Mouse (Mus musculus) hindbrain, embryonic 10.5 days (tissue): ENCODE data around the gene Paqr5. TPM values are rescaled to one million over a fixed set of nuclear protein-coding genes. Genes with fewer than 3 reads are reported as not detected.
A peak's percentile ranks its signal among the peaks of the same experiment; 100 is the strongest.

ENCODE experiments used
- DNase-seq: peaks from one replicate; pipeline ENCODE4 v3.0.0-alpha.2; 2017; ENCODE audit warnings: low spot score
- H3K27ac ChIP-seq: fragments of 300-500 bp; sonication (generic); 2 replicates; pipeline ENCODE4 v1.5.1; 2016; ENCODE audit warnings: mild to moderate bottlenecking, moderate library complexity
- H3K27me3 ChIP-seq: fragments of 300-500 bp; sonication (generic); 2 replicates; pipeline ENCODE4 v1.6.1; 2016; ENCODE audit warnings: mild to moderate bottlenecking; ENCODE audit not compliant: poor library complexity, insufficient read depth, severe bottlenecking
- H3K36me3 ChIP-seq: fragments of 300-500 bp; sonication (generic); 2 replicates; pipeline ENCODE4 v1.6.1; 2016; ENCODE audit warnings: mild to moderate bottlenecking, moderate library complexity
- H3K4me1 ChIP-seq: fragments of 300-500 bp; sonication (generic); replicated peaks from 2 replicates; pipeline ENCODE4 v1.6.1; 2016; ENCODE audit warnings: mild to moderate bottlenecking
- H3K4me3 ChIP-seq: fragments of 300-500 bp; sonication (generic); 2 replicates; pipeline ENCODE4 v1.5.1; 2016; ENCODE audit warnings: mild to moderate bottlenecking, moderate library complexity
- H3K9me3 ChIP-seq: fragments of 300-500 bp; sonication (generic); 2 replicates; pipeline ENCODE4 v1.6.1; 2016; ENCODE audit warnings: mild to moderate bottlenecking, moderate library complexity
- WGBS: fragments of 180-500 bp; shearing (Covaris S2); methylation state at CpG from one replicate; pipeline ENCODE4 v1.1.7; 2016; 5-methylcytosine and 5-hydroxymethylcytosine counted together
- polyA plus RNA-seq: library from polyadenylated mRNA; unstranded; fragments of >200 nt; fragmentation: Nextera tagmentation; extraction: Ambion mirVana; gene quantifications from 2 replicates; pipeline ENCODE4 v1.2.1, GENCODE M21; 2016

Paqr5 gene
- 0.58 and 0.65 TPM in 2 replicates for polyA plus RNA-seq

GRCm38 (mm10) chr9:62026600-62026999 lies at the start of gene Paqr5:
Paqr5 (minus strand) TSS chr9:62026856.
- Histone ChIP-seq H3K36me3 (no peaks in the 10 kb centered on the region), H3K27ac (peak within 1 kb of the TSS; percentile 59), H3K27me3 (peaks cover 70% of the 10 kb centered on the region), H3K4me3 (peak within 1 kb of the TSS; percentile 59), H3K4me1 (peaks cover 18% of the 10 kb centered on the region), H3K9me3 (no peaks in the 10 kb centered on the region)
- DNase-seq = peak; percentile 38
- WGBS = under 1% methylated on average over 32 of the region's 32 CpGs

- WGBS = 94% methylated on average over 3 of the region's 3 CpGs
- DNase-seq = no peak
- no peak overlapping the region for H3K4me3 ChIP-seq
- H3K4me1 ChIP-seq = no peaks in the 10 kb centered on the region
- H3K9me3 ChIP-seq = no peaks in the 10 kb centered on the region
- H3K36me3 ChIP-seq = 0 out of 2 replicates have a peak, but pooled peaks cover 3% of the 10 kb centered on the region
- no peaks in the 10 kb centered on the region for H3K27me3 ChIP-seq
- no peak overlapping the region for H3K27ac ChIP-seq
Observed at GRCm38 (mm10) chr9:62062234-62062633, 35.6 kb upstream of the Paqr5 start.

- H3K36me3 ChIP-seq = 0 out of 2 replicates have a peak, but pooled peaks cover 3% of the 10 kb centered on the region
- H3K27me3 ChIP-seq = no peaks in the 10 kb centered on the region
- WGBS = 89% methylated on average over 2 of the region's 2 CpGs
- H3K9me3 ChIP-seq = no peaks in the 10 kb centered on the region
- H3K4me1 ChIP-seq = no peaks in the 10 kb centered on the region
- H3K4me3 ChIP-seq = no peak overlapping the region
- no peak for DNase-seq
- no peak overlapping the region for H3K27ac ChIP-seq
Observed at GRCm38 (mm10) chr9:62060431-62060830, 33.8 kb upstream of the Paqr5 start.

GRCm38 (mm10) chr9:62059941-62060340 lies 33.3 kb upstream of the Paqr5 start:
- WGBS = 93% methylated on average over 11 of the region's 11 CpGs
- no peak for DNase-seq
- Histone ChIP-seq H3K27ac (no peak overlapping the region), H3K4me1 (no peaks in the 10 kb centered on the region), H3K27me3 (no peaks in the 10 kb centered on the region), H3K9me3 (no peaks in the 10 kb centered on the region), H3K36me3 (0 out of 2 replicates have a peak, but pooled peaks cover 3% of the 10 kb centered on the region), H3K4me3 (no peak overlapping the region)

GRCm38 (mm10) chr9:62057881-62058506 lies 31.3 kb upstream of the Paqr5 start:
- WGBS = 81% methylated on average over 7 of the region's 7 CpGs
- DNase-seq = no peak
- Histone ChIP-seq H3K27ac (no peak overlapping the region), H3K9me3 (no peaks in the 10 kb centered on the region), H3K4me3 (no peak overlapping the region), H3K4me1 (no peaks in the 10 kb centered on the region), H3K27me3 (no peaks in the 10 kb centered on the region), H3K36me3 (0 out of 2 replicates have a peak, but pooled peaks cover 3% of the 10 kb centered on the region)

- Histone ChIP-seq H3K27me3 (no peaks in the 10 kb centered on the region), H3K4me1 (no peaks in the 10 kb centered on the region), H3K9me3 (no peaks in the 10 kb centered on the region), H3K27ac (no peak overlapping the region), H3K36me3 (0 out of 2 replicates have a peak, but pooled peaks cover 3% of the 10 kb centered on the region), H3K4me3 (no peak overlapping the region)
- no peak for DNase-seq
- 88% methylated on average over 2 of the region's 2 CpGs for WGBS
Observed at GRCm38 (mm10) chr9:62056206-62056605, 29.6 kb upstream of the Paqr5 start.

GRCm38 (mm10) chr9:62050801-62051200 lies 24.1 kb upstream of the Paqr5 start:
- Histone ChIP-seq H3K27ac (no peak overlapping the region), H3K9me3 (no peaks in the 10 kb centered on the region), H3K36me3 (no peaks in the 10 kb centered on the region), H3K4me3 (no peak overlapping the region), H3K27me3 (no peaks in the 10 kb centered on the region), H3K4me1 (peaks cover 10% of the 10 kb centered on the region)
- WGBS = 46% methylated on average over 4 of the region's 4 CpGs
- no peak for DNase-seq

GRCm38 (mm10) chr9:62049166-62049565 lies 22.5 kb upstream of the Paqr5 start:
- DNase-seq = no peak
- Histone ChIP-seq H3K27ac (peak overlapping the region; percentile 1; the same call in 1 of the 2 replicates), H3K9me3 (no peaks in the 10 kb centered on the region), H3K27me3 (no peaks in the 10 kb centered on the region), H3K4me1 (peaks cover 10% of the 10 kb centered on the region), H3K36me3 (no peaks in the 10 kb centered on the region), H3K4me3 (no peak overlapping the region)
- WGBS = 67% methylated on average over 8 of the region's 8 CpGs

- Histone ChIP-seq H3K27ac (no peak overlapping the region), H3K27me3 (peaks cover 9% of the 10 kb centered on the region), H3K36me3 (no peaks in the 10 kb centered on the region), H3K9me3 (no peaks in the 10 kb centered on the region), H3K4me1 (0 out of 2 replicates have a peak, but pooled peaks cover 3% of the 10 kb centered on the region), H3K4me3 (no peak overlapping the region)
- 86% methylated on average over 3 of the region's 3 CpGs for WGBS
- no peak for DNase-seq
Observed at GRCm38 (mm10) chr9:62042167-62042566, 15.5 kb upstream of the Paqr5 start.

GRCm38 (mm10) chr9:62040008-62040608 lies 13.5 kb upstream of the Paqr5 start:
- Histone ChIP-seq H3K9me3 (no peaks in the 10 kb centered on the region), H3K4me3 (0 out of 2 replicates have a peak overlapping the region, but pooled peaks have one; percentile 3), H3K4me1 (peaks cover 20% of the 10 kb centered on the region), H3K27me3 (peaks cover 9% of the 10 kb centered on the region), H3K27ac (no peak overlapping the region), H3K36me3 (no peaks in the 10 kb centered on the region)
- peak; percentile 87 for DNase-seq
- WGBS = 6% methylated on average over 20 of the region's 20 CpGs

GRCm38 (mm10) chr9:62035806-62036205 lies 9.2 kb upstream of the Paqr5 start:
- peaks cover 9% of the 10 kb centered on the region for H3K27me3 ChIP-seq
- no peak for DNase-seq
- WGBS = 79% methylated on average over 1 of the region's 1 CpGs
- H3K9me3 ChIP-seq = no peaks in the 10 kb centered on the region
- no peaks in the 10 kb centered on the region for H3K36me3 ChIP-seq
- H3K4me3 ChIP-seq = no peak overlapping the region
- H3K4me1 ChIP-seq = peaks cover 20% of the 10 kb centered on the region
- H3K27ac ChIP-seq = peak overlapping the region; percentile 45; the same call in 1 of the 2 replicates

- 94% methylated on average over 3 of the region's 3 CpGs for WGBS
- no peak overlapping the region for H3K4me3 ChIP-seq
- H3K27ac ChIP-seq = no peak overlapping the region
- DNase-seq = no peak
- peaks cover 18% of the 10 kb centered on the region for H3K4me1 ChIP-seq
- peaks cover 29% of the 10 kb centered on the region for H3K27me3 ChIP-seq
- H3K36me3 ChIP-seq = no peaks in the 10 kb centered on the region
- no peaks in the 10 kb centered on the region for H3K9me3 ChIP-seq
Observed at GRCm38 (mm10) chr9:62032206-62032605, 5.5 kb upstream of the Paqr5 start.

- DNase-seq = no peak
- Histone ChIP-seq H3K36me3 (no peaks in the 10 kb centered on the region), H3K4me1 (peaks cover 18% of the 10 kb centered on the region), H3K4me3 (no peak overlapping the region), H3K27me3 (peaks cover 67% of the 10 kb centered on the region), H3K27ac (no peak overlapping the region), H3K9me3 (no peaks in the 10 kb centered on the region)
- WGBS = 62% methylated on average over 3 of the region's 3 CpGs
Observed at GRCm38 (mm10) chr9:62028072-62028471, 1.4 kb upstream of the Paqr5 start.
